Mouse (Mus musculus) right cerebral cortex, postnatal 25 days (tissue): Measurements from ENCODE around the gene E2f4.

Experiments
- DNase-seq: peaks from one replicate; pipeline ENCODE4 v3.0.0; 2022

E2f4 gene

DNA sequence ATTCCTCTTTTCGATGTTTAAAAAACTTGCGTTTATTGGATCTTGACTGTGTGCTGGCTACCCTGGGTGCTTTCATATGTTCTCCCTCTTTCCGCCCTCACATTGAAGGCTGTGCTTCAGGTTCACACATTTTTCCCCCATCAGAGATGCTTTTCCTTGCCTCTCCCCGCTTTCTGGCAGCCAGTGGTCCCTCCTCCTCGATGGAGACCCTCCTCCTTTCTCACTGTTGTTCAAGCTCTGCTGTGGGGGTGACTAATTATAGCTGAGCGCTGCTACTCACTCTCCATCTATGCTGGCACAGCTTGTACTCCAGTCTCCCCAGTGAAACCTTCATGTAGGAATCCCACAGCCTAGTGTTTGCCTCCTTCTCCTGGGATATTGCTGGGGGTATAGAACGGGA is 52.7 kb downstream of the E2f4 start:
- DNase-seq: no peak

DNA sequence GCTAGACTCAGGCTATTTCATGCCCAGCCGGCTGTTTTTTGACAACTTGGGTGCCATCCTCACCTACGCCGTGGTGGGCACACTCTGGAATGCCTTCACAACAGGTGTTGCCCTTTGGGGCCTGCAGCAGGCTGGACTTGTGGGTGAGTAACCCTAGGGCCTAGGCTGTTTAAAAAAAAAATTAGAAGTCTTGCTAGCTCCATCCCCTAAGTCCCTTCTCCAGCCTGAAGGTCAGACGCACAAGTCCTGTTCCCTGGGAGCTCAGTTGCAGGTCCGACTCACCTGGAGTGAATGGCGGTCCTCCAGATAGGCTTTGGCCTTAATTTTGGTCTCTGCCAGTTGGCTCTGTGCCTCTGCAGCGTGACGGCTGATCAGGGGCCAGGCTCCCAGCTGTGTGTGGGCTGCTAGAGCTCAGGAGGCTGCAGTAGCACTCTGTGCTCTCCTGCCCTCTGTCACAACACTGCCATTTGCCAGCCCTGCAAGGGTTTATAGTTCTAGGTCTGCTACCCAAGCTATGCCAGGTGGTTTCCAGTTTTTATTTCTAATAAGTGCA is 56.2 kb downstream of the E2f4 start:
- DNase-seq: no peak

DNA sequence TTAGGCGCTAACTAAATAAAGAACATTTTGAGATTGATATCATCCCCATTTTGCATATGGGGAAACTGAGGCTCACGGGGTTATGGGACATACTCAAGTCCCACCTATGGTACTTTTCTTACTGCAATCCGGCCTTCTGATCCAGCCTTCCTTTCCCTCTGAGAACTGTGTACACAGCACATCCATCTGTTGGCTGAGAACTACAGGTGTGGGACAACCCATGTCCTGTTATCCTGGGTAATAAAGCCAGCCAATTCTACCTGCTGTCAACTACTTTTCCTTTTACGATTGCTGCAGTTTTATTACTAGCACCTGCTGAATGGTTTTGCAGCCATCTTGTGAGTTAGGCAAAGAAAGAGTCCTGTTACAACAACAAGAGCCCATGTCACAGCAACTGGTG is 57.1 kb downstream of the E2f4 start:
- no peak for DNase-seq
